Mouse (Mus musculus) layer of hippocampus, adult 2 months (tissue): ENCODE measurements around the gene Kctd6. TPM values are rescaled to one million over a fixed set of nuclear protein-coding genes. Genes with fewer than 3 reads are reported as not detected.

Experiments
- DNase-seq, 2 experiments: peaks; one replicate each; pipeline ENCODE4 v3.0.0; 2022; ENCODE audit warnings: low spot score in 2 of 2
- H3K27ac ChIP-seq: fragments of 200-600 bp; 2 replicates; pipeline ENCODE4 v1.8.1; 2022
- H3K4me3 ChIP-seq: fragments of 200-600 bp; 2 replicates; pipeline ENCODE4 v1.8.1; 2022; ENCODE audit warnings: mild to moderate bottlenecking
- CTCF ChIP-seq: fragments of 200-600 bp; conservative IDR thresholded peaks from 2 replicates; pipeline ENCODE4 v1.8.1; 2022; ENCODE audit warnings: antibody characterized with exemption, mild to moderate bottlenecking, moderate library complexity
- total RNA-seq, 2 experiments: library from RNA; stranded (reverse); gene quantifications; 2 replicates each; pipeline ENCODE4 v1.2.3; 2021

Gene Kctd6
- total RNA-seq, 2 experiments from 2014 or later: 69.1 to 79.4 TPM

GRCm38 (mm10) chr14:8192727-8193126 lies 21.2 kb upstream of the Kctd6 start:
- DNase-seq: no peak
- TF ChIP-seq CTCF: no peak
- no peak overlapping the region for H3K27ac ChIP-seq
- H3K4me3 ChIP-seq: no peak overlapping the region

DNA sequence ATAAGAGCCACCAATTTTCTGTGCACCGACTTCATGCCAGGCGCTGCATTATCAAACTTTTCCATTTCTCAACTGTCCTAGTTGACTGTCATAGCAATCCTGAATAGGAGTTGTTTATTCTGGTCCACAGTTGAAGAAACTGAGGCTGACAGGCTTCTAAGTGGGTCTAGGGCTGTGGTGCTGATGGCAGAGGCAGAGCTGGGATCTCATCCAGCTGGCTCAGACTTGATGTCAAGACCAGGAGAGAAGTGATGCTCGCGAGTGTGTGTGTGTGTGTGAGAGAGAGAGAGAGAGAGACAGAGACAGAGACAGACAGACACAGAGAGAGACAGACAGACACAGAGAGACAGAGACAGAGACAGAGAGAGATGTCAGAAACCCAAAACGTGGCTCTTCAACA lies 13.2 kb upstream of the Kctd6 start:
- Histone ChIP-seq H3K27ac (peak overlapping the region; percentile 73; the same call in 1 of the 2 replicates), H3K4me3 (no peak overlapping the region)
- DNase-seq: no peak
- TF ChIP-seq CTCF: no peak

DNA sequence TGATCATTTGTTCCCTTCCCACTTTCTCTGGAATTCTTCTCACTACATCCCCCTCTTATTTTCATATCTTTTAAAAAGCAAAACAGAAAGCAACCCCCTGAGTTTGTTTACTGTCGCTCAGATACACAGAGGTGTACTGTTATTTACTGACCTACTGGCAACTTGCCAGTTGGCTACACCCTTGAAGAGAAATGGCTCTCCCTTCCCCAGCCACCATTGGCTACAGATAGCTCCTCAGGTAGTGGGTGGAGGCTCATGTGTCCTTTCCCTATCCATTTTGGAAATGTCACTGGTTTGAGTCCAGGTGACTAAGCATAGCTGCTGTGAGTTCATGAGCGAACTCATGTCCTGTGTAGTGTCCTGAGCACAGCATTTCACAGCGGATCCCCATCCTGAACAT lies 12.2 kb upstream of the Kctd6 start:
- Histone ChIP-seq H3K4me3 (no peak overlapping the region), H3K27ac (peak overlapping the region; percentile 32)
- TF ChIP-seq CTCF: no peak
- no peak for DNase-seq

GRCm38 (mm10) chr14:8206179-8206910 lies 7.6 kb upstream of the Kctd6 start:
- no peak for TF ChIP-seq CTCF
- H3K4me3 ChIP-seq: no peak overlapping the region
- no peak for DNase-seq
- peak overlapping the region; percentile 36; the same call in 1 of the 2 replicates for H3K27ac ChIP-seq

- H3K27ac ChIP-seq: peak overlapping the region; percentile 59
- DNase-seq: no peak
- no peak for TF ChIP-seq CTCF
- H3K4me3 ChIP-seq: no peak overlapping the region
These were observed 6.8 kb upstream of the Kctd6 start for GRCm38 (mm10) chr14:8207105-8207504.

DNA sequence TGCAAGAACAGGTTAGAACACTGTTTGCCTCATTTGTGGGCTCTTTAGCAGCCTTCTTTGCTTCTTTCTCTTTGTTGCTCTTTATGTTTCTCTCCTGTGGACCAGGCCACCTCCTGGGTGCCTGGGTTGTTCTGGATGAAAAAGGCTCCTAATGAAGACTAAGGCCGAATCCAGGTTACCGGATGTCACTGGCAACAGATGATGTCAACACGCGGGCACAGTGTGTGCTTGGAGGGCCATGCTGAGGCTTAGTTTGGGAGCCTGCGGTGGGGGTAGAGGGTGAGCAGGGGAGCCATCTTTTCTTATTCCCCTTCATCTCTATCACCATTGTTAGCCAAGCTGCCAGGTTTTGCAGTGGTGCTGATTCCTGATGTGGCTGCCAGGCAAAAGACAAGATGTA lies 6.4 kb upstream of the Kctd6 start:
- Histone ChIP-seq H3K4me3 (no peak overlapping the region), H3K27ac (peak overlapping the region; percentile 59)
- no peak for TF ChIP-seq CTCF
- no peak for DNase-seq

- Histone ChIP-seq H3K4me3 (no peak overlapping the region), H3K27ac (peak overlapping the region; percentile 88)
- TF ChIP-seq CTCF: no peak
- peak; percentile 85 to 92 for DNase-seq
These were observed 5.1 kb upstream of the Kctd6 start for GRCm38 (mm10) chr14:8208876-8209275.

DNA sequence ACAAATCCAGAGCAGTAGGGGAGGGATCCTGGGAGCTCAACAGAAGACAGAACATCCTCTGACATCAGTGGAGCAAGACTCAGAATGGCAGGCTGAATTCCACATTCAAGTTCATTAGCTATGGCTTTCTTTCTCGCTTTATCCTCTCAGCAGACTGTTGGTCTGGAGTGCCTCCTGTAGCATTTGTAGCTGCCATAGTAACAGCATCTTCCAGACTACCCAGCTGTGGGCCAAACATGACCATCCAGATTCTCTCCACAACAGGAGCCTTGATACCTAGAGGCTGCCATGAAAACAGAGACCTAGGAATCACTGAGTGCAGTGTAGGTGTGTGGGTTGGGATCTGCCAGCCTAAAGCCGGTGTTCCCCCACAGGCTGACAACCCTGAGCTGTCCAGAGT lies 4.0 kb upstream of the Kctd6 start:
- no peak for DNase-seq
- peak overlapping the region; percentile 88 for H3K27ac ChIP-seq
- H3K4me3 ChIP-seq: no peak overlapping the region
- TF ChIP-seq CTCF: no peak

GRCm38 (mm10) chr14:8212996-8213395 lies 944 bp upstream of the Kctd6 start:
- TF ChIP-seq CTCF: no peak
- no peak overlapping the region for H3K4me3 ChIP-seq
- no peak for DNase-seq
- H3K27ac ChIP-seq: peak overlapping the region; percentile 85

DNA sequence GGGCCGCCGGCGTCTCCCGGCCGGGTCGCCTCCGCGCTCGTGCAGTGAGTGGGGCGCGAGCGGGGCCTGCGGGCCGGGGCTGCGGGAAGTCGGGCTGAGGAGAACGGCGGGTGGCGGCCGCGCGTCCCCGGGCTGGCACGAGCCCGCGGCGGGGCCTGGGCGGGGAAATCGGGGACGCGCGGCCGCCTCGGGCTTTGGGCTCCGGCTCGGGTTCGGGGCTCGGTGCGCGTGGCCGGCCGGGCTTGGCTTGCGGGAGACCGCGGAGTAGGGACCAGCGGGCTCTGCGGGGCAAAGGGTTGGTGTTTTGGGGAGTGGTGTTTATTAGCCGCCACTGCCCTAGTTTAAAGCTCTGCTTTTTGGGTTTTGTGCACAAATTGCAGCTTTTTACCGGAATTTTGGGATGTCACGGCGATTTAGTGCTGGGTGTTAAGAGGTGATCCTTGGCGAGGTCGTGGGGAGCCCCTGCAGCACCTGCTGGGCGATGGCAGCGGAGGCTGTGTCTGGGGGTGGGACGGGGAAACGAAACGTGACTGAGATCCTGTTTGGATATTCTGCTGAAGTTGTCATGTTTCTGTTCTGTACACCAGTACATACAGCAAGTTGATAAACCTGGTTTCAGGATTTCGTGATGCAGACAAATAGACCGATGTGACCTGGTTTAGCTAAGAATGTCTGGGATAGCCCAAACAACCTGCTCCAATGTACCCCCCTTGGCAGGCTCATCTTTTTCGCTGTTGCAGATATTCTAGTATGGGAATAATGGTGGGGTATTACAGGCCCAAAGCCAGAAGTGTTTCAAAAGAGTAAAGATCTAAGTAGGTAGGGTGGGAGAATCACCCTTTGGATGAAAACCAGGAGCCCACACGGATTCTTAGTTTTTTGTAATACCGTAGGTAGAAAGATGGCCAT lies 613 bp downstream of the Kctd6 start:
- DNase-seq: peak; percentile 67 to 80
- Histone ChIP-seq H3K27ac (peak overlapping the region; percentile 98), H3K4me3 (peak overlapping the region; percentile 95)
- no peak for TF ChIP-seq CTCF

DNA sequence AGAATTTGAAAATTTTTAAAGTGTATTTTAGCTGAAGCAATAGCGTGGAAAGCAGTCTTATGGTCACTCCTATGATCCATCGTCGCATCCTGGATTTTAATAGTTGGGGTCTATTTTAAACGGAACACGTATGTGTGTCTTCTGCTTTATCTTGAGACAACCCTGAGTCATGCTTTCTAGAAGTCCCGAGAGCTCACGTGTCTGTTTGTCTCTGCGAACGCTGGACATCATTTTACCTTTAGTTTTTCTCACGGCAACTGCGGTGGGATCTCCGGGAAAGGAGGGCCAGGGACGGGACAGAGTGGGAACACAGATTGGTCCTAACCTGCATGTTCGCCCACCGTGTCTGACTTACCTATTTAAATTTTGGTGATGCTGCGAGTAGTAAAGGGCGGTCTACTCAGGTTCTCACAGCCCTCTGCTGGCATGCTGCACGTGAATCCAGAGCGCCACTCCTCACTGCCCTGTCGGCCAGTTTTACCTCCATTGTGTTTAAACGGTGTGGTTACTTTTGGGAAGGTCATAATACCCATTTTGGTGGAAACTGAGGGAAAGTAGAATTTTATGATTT lies 1.4 kb downstream of the Kctd6 start:
- no peak for DNase-seq
- Histone ChIP-seq H3K27ac (peak overlapping the region; percentile 98), H3K4me3 (peak overlapping the region; percentile 95)
- peak; percentile 46 for TF ChIP-seq CTCF

GRCm38 (mm10) chr14:8216100-8216499 lies 2.2 kb downstream of the Kctd6 start:
- Histone ChIP-seq H3K4me3 (peak overlapping the region; percentile 95), H3K27ac (peak overlapping the region; percentile 98)
- TF ChIP-seq CTCF: no peak
- no peak for DNase-seq

GRCm38 (mm10) chr14:8218238-8218637 lies 4.3 kb downstream of the Kctd6 start:
- TF ChIP-seq CTCF: peak; percentile 30
- no peak for DNase-seq
- Histone ChIP-seq H3K27ac (peak overlapping the region; percentile 72), H3K4me3 (peak overlapping the region; percentile 38)
